Mouse (Mus musculus): Measurements from ENCODE around the gene Gm45015. TPM values are rescaled to one million over a fixed set of nuclear protein-coding genes. Genes with fewer than 3 reads are reported as not detected.

The Gm45015 gene
- not detected in 2 replicates for polyA plus RNA-seq (2012; rRNA removed)

GRCm38 (mm10) chrX:73336740-73337139, at the start of gene Gm45015:
Gene Gm45015, minus strand, starts transcription at chrX:73336840.
- Histone ChIP-seq H3K4me1 (ENCODE audit: control insufficient read depth, insufficient read depth, insufficient read length) (no peaks in the 10 kb centered on the region), H3K4me3 (ENCODE audit: extremely low read depth, insufficient read depth, insufficient read length) (no peak within 1 kb of the TSS), H3K27ac (ENCODE audit: insufficient read depth, low read length) (no peak within 1 kb of the TSS), H3K36me3 (ENCODE audit: control insufficient read depth, insufficient read depth, low read length) (no peaks in the 10 kb centered on the region), H3K27me3 (ENCODE audit: control insufficient read depth, insufficient read depth, low read length) (no peaks in the 10 kb centered on the region)
- WGBS = 89% methylated on average over 4 of the region's 4 CpGs
- DNase-seq (ENCODE audit: low read depth in 1 of 2, low spot score in 2 of 2) = no peak
- TF ChIP-seq CTCF (IDR thresholded peaks at IDR 0.05; ENCODE audit: extremely low read depth, insufficient read depth, insufficient read length, insufficient replicate concordance) = no peak
- TF ChIP-seq POLR2A (IDR thresholded peaks at IDR 0.05; ENCODE audit: low read depth, low read length) = no peak

- Histone ChIP-seq H3K4me1 (ENCODE audit: control insufficient read depth, insufficient read depth, insufficient read length) (no peaks in the 10 kb centered on the region), H3K36me3 (ENCODE audit: control insufficient read depth, insufficient read depth, low read length) (no peaks in the 10 kb centered on the region), H3K4me3 (ENCODE audit: extremely low read depth, insufficient read depth, insufficient read length) (no peak overlapping the region), H3K27ac (ENCODE audit: insufficient read depth, low read length) (no peak overlapping the region), H3K27me3 (ENCODE audit: control insufficient read depth, insufficient read depth, low read length) (no peaks in the 10 kb centered on the region)
- WGBS = 26% methylated on average over 1 of the region's 1 CpGs
- TF ChIP-seq POLR2A (IDR thresholded peaks at IDR 0.05; ENCODE audit: low read depth, low read length) = no peak
- TF ChIP-seq CTCF (IDR thresholded peaks at IDR 0.05; ENCODE audit: extremely low read depth, insufficient read depth, insufficient read length, insufficient replicate concordance) = no peak
- DNase-seq (ENCODE audit: low read depth in 1 of 2, low spot score in 2 of 2) = no peak
Observed at GRCm38 (mm10) chrX:73384924-73385323, 48.3 kb upstream of the Gm45015 start.

- H3K4me1 ChIP-seq (ENCODE audit: control insufficient read depth, insufficient read depth, insufficient read length) = no peaks in the 10 kb centered on the region
- TF ChIP-seq POLR2A (IDR thresholded peaks at IDR 0.05; ENCODE audit: low read depth, low read length) (no peak), CTCF (IDR thresholded peaks at IDR 0.05; ENCODE audit: extremely low read depth, insufficient read depth, insufficient read length, insufficient replicate concordance) (no peak)
- no peak overlapping the region for H3K27ac ChIP-seq (ENCODE audit: insufficient read depth, low read length)
- H3K27me3 ChIP-seq (ENCODE audit: control insufficient read depth, insufficient read depth, low read length) = no peaks in the 10 kb centered on the region
- no peak for DNase-seq (ENCODE audit: low read depth in 1 of 2, low spot score in 2 of 2)
- no peaks in the 10 kb centered on the region for H3K36me3 ChIP-seq (ENCODE audit: control insufficient read depth, insufficient read depth, low read length)
- WGBS = 72% methylated on average over 6 of the region's 6 CpGs
- no peak overlapping the region for H3K4me3 ChIP-seq (ENCODE audit: extremely low read depth, insufficient read depth, insufficient read length)
Observed at GRCm38 (mm10) chrX:73384419-73384818, 47.8 kb upstream of the Gm45015 start.

GRCm38 (mm10) chrX:73363291-73363690, 26.7 kb upstream of the Gm45015 start:
- Histone ChIP-seq H3K27ac (ENCODE audit: insufficient read depth, low read length) (no peak overlapping the region), H3K27me3 (ENCODE audit: control insufficient read depth, insufficient read depth, low read length) (no peaks in the 10 kb centered on the region), H3K36me3 (ENCODE audit: control insufficient read depth, insufficient read depth, low read length) (no peaks in the 10 kb centered on the region; the same call in 1 of the 2 replicates), H3K4me1 (ENCODE audit: control insufficient read depth, insufficient read depth, insufficient read length) (no peaks in the 10 kb centered on the region), H3K4me3 (ENCODE audit: extremely low read depth, insufficient read depth, insufficient read length) (no peak overlapping the region)
- TF ChIP-seq CTCF (IDR thresholded peaks at IDR 0.05; ENCODE audit: extremely low read depth, insufficient read depth, insufficient read length, insufficient replicate concordance) (no peak), POLR2A (IDR thresholded peaks at IDR 0.05; ENCODE audit: low read depth, low read length) (no peak)
- DNase-seq (ENCODE audit: low read depth in 1 of 2, low spot score in 2 of 2) = no peak

GRCm38 (mm10) chrX:73356719-73357118, 20.1 kb upstream of the Gm45015 start:
- Histone ChIP-seq H3K27me3 (ENCODE audit: control insufficient read depth, insufficient read depth, low read length) (no peaks in the 10 kb centered on the region), H3K27ac (ENCODE audit: insufficient read depth, low read length) (no peak overlapping the region), H3K4me3 (ENCODE audit: extremely low read depth, insufficient read depth, insufficient read length) (no peak overlapping the region), H3K36me3 (ENCODE audit: control insufficient read depth, insufficient read depth, low read length) (peaks cover 10% of the 10 kb centered on the region), H3K4me1 (ENCODE audit: control insufficient read depth, insufficient read depth, insufficient read length) (no peaks in the 10 kb centered on the region)
- DNase-seq (ENCODE audit: low read depth in 1 of 2, low spot score in 2 of 2) = no peak
- TF ChIP-seq POLR2A (IDR thresholded peaks at IDR 0.05; ENCODE audit: low read depth, low read length) (no peak), CTCF (IDR thresholded peaks at IDR 0.05; ENCODE audit: extremely low read depth, insufficient read depth, insufficient read length, insufficient replicate concordance) (no peak)
- WGBS = 73% methylated on average over 1 of the region's 1 CpGs

GRCm38 (mm10) chrX:73356163-73356562, 19.5 kb upstream of the Gm45015 start:
- no peaks in the 10 kb centered on the region for H3K4me1 ChIP-seq (ENCODE audit: control insufficient read depth, insufficient read depth, insufficient read length)
- H3K27me3 ChIP-seq (ENCODE audit: control insufficient read depth, insufficient read depth, low read length) = no peaks in the 10 kb centered on the region
- TF ChIP-seq POLR2A (IDR thresholded peaks at IDR 0.05; ENCODE audit: low read depth, low read length) (no peak), CTCF (IDR thresholded peaks at IDR 0.05; ENCODE audit: extremely low read depth, insufficient read depth, insufficient read length, insufficient replicate concordance) (no peak)
- H3K36me3 ChIP-seq (ENCODE audit: control insufficient read depth, insufficient read depth, low read length) = peaks cover 10% of the 10 kb centered on the region
- no peak for DNase-seq (ENCODE audit: low read depth in 1 of 2, low spot score in 2 of 2)
- 88% methylated on average over 2 of the region's 2 CpGs for WGBS
- no peak overlapping the region for H3K4me3 ChIP-seq (ENCODE audit: extremely low read depth, insufficient read depth, insufficient read length)
- no peak overlapping the region for H3K27ac ChIP-seq (ENCODE audit: insufficient read depth, low read length)

- H3K36me3 ChIP-seq (ENCODE audit: control insufficient read depth, insufficient read depth, low read length) = no peaks in the 10 kb centered on the region
- H3K4me3 ChIP-seq (ENCODE audit: extremely low read depth, insufficient read depth, insufficient read length) = no peak overlapping the region
- H3K27me3 ChIP-seq (ENCODE audit: control insufficient read depth, insufficient read depth, low read length) = no peaks in the 10 kb centered on the region
- 80% methylated on average over 1 of the region's 1 CpGs for WGBS
- no peak for DNase-seq (ENCODE audit: low read depth in 1 of 2, low spot score in 2 of 2)
- H3K4me1 ChIP-seq (ENCODE audit: control insufficient read depth, insufficient read depth, insufficient read length) = no peaks in the 10 kb centered on the region
- no peak for TF ChIP-seq POLR2A (IDR thresholded peaks at IDR 0.05; ENCODE audit: low read depth, low read length)
- no peak overlapping the region for H3K27ac ChIP-seq (ENCODE audit: insufficient read depth, low read length)
Observed at GRCm38 (mm10) chrX:73344346-73344745, 7.7 kb upstream of the Gm45015 start.

Data from spleen, adult 2 months (tissue).